Mouse (Mus musculus) cerebellum, adult 18-20 months (tissue): ENCODE results near the gene Tmod3.
A peak's percentile ranks its signal among the peaks of the same experiment; 100 is the strongest.

Experiments used
- DNase-seq, 2 experiments: peaks; one replicate each; pipeline ENCODE4 v3.0.0; 2021

The Tmod3 gene

GRCm38 (mm10) chr9:75559512-75560012, at the start of gene Tmod3:
TSS of gene Tmod3 (minus strand) at chr9:75559657.
- peak; percentile 96 to 97 for DNase-seq

- DNase-seq: no peak
These were observed 48.0 kb upstream of the Tmod3 start for GRCm38 (mm10) chr9:75607496-75607895.

- DNase-seq: no peak
These were observed 42.1 kb upstream of the Tmod3 start for GRCm38 (mm10) chr9:75601510-75601909.

GRCm38 (mm10) chr9:75600166-75600934, 40.9 kb upstream of the Tmod3 start:
- DNase-seq: peak; percentile 57 to 64

- peak; percentile 50 to 65 for DNase-seq
These were observed 39.9 kb upstream of the Tmod3 start for GRCm38 (mm10) chr9:75599191-75599841.

GRCm38 (mm10) chr9:75597596-75597995, 38.1 kb upstream of the Tmod3 start:
- no peak for DNase-seq

DNA sequence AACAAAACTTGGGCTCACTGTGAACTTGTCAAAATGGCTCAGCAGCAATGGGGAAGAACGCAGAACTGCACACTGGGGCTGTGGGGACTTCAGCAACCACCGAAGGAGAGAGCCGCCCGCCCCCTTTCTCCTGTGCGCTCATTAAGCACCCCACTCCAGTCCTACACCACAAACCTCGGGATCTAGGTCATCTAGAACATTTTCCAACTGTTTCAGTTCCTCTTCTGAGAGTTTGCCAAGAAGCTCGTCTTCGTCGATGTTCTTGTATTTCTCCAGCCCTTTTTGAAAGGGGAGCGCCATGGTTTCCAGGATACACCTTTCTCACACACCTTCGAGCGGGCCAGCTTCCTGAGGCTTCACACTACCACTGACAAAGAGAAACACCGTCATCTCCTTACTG, 37.6 kb upstream of the Tmod3 start:
- peak; percentile 35 to 36 for DNase-seq

DNA sequence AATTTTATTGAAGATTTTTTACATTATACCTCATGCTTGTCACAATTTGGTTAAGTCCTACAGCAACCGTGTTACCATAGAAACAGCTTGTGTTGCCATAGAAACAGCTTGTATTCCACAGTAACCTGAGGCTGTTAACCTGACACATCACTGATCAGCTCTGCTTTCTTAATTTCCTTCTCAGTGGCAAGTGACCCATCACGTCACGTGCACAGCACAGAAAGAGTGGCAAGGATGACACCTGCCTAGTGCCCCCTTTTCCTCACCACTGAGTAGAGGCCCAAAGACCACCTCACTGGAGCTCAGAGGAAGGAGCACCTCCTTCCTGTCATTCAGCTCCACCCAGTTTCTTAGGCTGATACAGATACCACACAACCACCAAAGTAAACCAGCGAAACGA, 34.0 kb upstream of the Tmod3 start:
- no peak for DNase-seq

DNA sequence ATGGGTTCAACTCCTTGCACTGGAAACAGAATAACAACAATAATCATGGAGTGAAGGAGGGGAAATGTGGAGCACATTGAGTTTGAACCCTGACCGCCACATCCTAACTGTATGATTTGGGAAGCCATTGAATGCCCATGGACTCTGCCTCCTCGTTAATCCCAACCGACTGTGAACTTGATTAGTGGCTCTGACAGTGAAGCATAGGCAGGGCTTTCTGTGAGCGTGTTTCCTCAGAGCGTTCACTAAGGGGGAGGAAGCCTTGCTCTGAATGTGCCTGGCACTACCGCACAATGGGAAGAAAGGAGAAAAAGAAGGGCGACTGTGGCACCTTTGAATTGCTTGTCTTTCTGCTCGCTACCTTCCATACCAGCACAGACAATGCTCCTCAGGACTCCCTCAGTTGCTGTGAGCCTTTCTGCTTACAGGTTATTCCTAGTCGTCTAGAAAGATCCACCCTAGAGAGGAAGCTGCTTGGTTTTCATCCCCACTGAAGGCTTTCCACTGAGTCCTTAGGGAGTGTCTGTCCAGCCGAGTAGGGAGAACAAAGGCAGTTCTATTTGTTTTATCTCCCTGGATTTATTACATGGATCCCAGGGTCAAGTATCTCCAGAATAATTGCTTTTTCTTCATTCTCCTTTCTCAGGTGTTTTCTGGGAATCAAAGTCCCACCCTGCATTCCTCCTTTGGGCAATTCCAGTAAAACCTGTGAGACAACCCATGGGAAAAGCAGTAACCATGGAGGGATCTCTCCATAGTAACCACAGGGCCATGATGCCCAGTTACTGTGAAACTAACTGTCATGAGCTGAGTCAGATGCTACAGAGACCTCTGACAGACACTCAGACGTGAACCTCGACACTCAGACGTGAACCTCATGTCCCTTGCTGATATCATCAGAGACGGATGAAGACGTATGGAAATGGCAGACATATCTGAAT, 30.7 kb upstream of the Tmod3 start:
- no peak for DNase-seq

DNA sequence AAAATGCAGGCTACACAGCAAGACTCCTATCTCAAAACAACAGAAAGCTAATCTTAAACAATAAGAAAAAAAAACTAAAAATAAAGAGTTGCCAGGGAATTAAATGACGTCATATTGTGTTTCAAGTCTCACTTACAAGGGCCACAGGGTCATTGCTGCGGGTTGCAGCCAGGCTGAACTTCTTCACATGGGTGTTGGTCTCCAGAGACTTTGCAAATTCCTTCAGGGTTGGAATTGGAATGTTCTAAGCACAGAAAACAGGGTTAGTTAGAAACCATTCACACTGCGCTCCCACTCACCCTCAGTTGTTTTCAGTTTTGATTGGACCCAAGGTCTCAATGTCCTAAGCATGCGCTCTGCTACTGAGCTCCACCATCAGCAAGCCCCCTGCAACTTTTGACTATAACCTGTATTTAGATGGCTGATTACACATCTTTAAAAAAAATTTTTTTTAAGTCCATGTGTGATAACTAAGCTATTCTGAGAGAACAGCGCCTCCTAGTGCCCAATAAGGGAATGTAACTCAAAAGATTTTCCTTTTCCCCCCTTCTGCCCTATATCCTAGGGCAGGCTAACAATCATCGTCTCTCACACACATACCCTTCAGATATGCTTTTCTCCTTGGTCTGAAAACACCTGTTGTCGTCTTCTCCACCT, 22.4 kb upstream of the Tmod3 start:
- no peak for DNase-seq

DNA sequence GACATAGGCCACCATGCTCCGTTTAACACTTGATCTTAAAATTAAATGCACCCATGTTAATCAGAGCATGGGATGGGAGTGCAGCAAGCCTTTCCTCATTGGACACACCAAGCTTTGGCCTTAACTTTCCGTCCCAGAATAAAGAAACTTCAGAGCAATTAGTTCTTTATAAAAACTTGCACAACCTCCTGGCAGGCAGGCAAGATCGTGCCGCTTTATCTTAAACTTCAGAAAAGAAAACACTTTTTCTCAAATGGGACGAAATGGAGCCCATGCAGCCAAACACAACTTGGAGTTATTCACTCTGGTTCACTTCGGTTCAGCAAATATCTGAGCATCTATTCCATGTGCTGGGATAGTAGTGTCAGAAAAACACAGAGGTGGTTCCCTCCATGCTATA, 19.9 kb upstream of the Tmod3 start:
- DNase-seq: no peak

DNA sequence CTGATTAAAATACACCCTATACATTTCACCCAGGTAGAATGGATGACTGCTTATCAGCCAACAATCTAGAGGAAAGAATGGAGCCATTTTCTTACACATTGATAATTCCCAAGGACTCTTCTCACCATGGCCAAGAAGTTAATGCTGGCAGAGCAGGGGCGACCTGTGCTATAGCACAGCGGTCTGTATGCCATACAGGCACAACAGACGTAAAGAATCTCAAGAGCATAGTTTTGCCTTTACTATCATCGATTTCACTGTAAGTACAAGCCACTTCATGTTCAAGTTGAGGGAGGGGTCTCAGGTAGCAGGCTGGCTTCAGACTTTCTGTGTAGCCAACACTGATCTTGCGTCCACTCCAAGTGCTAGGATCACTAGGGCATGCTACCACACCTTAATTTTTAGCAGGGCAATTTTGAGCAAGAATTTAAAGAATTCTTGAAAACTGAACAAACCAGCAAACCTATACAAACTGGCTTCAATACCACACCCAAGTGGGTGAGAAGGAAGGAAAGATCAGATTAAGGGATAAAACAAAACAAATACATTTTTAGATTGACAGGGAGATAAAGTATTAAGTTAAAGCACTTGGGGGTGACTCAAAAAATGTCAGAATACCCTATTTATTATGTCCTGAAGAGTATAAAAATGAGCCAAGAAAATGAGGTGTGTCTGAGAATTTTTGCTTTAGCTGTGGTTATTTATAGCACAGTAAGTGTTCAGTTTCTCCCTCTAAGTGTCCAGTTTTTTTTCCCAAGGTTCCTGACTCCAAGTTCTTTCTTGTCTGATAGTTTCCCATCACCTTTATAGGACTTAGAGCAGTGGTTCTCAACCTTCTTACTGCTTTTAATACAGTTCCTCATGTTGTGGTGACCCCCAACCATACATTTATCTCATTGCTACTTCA, 11.8 kb upstream of the Tmod3 start:
- DNase-seq: no peak

DNA sequence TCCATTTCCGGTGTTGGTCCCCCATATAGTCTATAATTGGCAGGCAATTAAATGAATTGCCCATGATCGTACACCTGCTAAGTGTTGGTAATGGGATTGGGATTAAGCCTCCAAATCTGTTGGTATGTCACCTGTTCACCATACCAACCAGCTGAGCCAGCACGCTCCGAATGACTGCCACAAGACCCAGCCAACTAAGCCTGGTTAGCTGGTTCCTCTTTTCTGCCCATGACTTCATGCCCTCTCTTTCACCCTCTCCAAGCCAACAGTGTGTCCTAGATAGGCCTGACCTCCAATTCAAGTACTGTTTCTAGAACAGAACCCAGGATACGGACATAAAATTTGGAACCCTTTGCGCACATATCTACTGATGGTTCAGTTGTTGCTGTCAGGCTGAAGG, 8.9 kb upstream of the Tmod3 start:
- DNase-seq: no peak

DNA sequence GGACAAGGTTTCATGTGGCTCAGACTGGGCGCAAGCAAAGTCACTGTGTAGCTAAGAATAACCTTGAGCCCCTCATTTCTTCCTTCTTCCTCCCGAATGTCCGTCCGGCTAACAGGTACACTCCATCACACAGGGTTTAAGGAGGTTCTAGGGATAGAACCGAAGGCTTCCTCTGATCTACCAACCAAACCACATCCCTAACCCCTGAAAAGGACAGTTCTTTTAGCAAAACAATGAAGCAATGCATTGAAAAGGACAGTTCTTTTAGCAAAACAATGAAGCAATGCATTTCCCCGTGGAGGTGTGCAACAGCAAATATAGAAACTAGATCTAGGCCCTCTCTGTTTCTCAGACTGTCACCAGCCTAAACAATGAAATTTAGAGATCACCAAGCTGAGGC, 5.4 kb upstream of the Tmod3 start:
- no peak for DNase-seq

DNA sequence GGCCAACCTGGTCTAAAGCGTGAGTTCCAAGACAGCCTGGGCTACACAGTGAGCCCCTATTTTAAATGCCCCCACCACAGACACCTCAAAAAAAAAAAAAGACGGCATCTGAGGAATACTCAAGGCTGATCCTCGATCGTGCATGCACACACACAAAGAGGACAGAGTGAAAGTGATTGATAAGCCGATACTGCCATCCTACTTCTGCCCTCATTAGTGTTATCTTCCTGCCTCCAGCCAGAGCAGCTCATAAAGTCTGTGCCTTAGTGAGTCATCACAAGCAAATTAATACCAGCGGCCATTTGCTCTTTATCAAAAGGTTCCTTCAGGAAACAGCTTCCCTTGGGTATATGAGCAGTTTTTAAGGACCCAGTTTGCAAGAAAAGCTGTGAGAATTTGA, 4.2 kb upstream of the Tmod3 start:
- no peak for DNase-seq

DNA sequence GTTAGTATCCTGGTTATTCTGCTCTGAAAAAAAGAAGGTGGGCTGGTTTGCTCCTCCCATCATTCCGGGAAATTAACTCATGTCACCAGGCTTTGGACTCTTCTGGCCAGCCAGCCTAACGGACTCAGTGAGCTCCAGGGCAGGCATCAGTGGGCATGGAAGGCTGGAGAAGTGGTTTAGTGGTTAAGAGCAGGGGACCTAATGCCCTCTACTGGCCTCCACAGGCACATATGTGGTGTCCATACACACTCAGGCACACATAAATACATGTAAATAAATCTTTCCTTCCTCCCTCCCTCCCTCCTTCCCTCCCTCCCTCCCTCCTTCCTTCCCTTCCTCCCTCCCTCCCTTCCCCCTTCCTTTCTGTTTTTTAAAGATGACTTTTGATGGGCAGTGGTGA, 3.7 kb upstream of the Tmod3 start:
- no peak for DNase-seq

DNA sequence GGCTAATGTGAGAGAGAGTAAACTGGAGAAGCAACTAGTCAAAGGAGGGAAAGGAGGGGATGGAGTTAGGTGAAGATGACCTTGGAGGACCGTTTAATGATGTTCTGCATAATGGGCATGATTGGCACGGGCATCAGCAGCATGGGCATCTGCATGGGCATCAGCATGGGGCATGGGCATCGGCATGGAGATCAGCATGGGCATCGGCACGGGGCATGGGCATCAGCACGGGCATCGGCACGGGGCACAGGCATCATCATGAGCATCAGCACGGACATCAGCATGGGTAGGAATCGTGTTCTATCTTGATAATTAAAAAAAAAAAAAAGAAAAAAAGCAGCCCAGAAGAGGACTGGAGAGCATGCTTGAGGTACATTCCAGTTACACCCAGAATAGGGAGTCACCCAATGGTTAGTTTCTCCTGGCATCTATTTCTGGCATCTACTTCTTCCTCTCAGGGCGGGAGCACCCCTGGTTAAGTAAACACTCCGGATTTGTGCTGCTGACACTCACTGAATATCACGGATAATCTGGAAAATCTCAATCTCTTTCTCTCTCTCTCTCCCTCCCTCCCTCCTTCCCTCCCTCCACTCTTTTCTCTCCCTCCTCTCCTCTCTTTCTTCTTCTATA, 1.7 kb upstream of the Tmod3 start:
- DNase-seq: no peak

DNA sequence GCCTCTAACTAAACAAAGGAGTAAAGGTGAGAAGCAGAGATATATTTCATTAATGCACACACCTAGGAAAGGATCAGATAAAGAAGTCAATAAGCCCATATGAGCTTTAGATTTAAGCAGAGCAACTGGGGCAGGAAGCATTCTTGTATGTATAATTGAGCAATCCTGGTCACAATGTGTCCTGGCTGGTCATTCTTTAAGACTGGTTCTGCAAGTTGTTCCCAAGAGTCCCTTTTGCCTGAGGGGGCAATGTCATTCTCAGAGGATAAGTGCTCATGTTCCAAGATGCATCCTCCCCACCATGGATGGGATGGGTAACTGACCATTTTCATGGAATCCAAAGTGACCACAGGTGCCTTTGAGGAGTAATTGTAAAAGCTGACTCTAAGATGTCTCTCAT, 896 bp upstream of the Tmod3 start:
- no peak for DNase-seq

DNA sequence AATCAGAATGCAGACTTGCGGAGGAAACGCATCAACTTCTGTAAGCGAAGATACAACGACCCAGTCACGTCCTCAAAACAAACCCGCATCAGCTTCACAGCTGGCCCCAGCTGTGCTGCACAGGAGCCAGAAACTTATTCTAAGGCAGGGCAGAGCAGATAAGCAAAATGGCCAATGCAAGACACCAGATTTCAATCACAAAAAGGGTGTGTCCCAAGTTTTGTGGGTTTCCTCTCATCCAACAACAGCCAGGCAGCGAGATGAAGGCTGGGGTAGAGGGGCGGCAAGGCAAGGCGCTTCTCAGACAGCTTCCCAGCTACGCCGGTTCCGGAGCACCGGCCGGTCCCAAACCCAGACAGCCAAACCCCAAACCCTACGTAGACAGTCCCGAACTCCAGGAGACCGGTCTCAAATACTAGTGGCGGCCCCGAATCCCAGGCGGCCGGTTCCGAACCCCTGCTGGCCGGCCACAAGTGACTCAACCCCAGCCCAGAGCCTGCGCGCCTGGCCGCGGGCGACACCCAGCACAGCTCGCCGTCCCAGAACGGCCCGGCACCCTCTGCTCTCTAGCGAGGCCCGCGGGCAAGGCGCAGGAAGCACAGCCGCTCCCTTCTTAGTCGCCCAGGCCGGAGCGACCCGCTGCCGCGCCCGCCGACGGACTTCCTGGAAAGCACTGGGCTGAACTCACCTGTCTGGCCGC, 495 bp downstream of the Tmod3 start:
- DNase-seq: no peak

- no peak for DNase-seq
These were observed 1.1 kb downstream of the Tmod3 start for GRCm38 (mm10) chr9:75558360-75558759.

DNA sequence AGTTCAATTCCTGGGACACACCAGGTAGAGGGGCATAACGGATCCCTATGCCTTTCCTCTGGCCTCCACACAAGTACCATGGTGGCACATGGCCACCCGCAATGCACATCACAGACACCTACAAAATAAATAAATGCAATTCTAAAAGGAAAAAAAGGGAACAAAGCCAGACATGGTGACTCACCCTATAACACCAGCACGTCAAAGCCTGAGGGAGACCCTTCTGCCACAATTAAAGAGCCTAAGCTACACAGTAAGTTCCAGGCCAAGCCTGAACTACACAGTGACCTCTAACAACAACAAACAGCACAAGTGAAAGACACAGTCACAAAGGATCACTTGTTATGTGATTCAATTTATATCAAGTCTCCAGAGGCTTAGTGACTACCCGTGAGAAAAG, 5.7 kb downstream of the Tmod3 start:
- DNase-seq: no peak
